Mouse (Mus musculus): Measurements from ENCODE around the gene Pcf11. TPM values are rescaled to one million over a fixed set of nuclear protein-coding genes. Genes with fewer than 3 reads are reported as not detected.
A peak's percentile ranks its signal among the peaks of the same experiment; 100 is the strongest.

The Pcf11 gene
- 13.2 and 14.5 TPM in 2 replicates for polyA plus RNA-seq (2015; fragmentation: Nextera tagmentation; extraction: Ambion mirVana)

- WGBS, result under 1% methylated on average over 84 of the region's 88 CpGs
- TF ChIP-seq CTCF (IDR thresholded peaks at IDR 0.05; ENCODE audit: low read depth) (peak; percentile 53), EP300 (optimal IDR thresholded peaks at IDR 0.05) (peak; percentile 18)
These were observed at the start of gene Pcf11 for GRCm38 (mm10) chr7:92669507-92670471. Gene Pcf11, minus strand, starts transcription at chr7:92669934.

GRCm38 (mm10) chr7:92715055-92715454, 45.3 kb upstream of the Pcf11 start:
- H3K9me3 ChIP-seq (ENCODE audit: control insufficient read depth, low read length), result no peaks in the 10 kb centered on the region
- H3K36me3 ChIP-seq (ENCODE audit: control insufficient read depth, insufficient read depth, low read length), result no peaks in the 10 kb centered on the region
- WGBS, result 91% methylated on average over 1 of the region's 1 CpGs
- no peak overlapping the region for H3K4me2 ChIP-seq (replicated peaks; ENCODE audit: low read depth)
- no peaks in the 10 kb centered on the region for H3K4me1 ChIP-seq (replicated peaks; ENCODE audit: control insufficient read depth, insufficient read depth)
- no peak overlapping the region for H3K9ac ChIP-seq (ENCODE audit: low read length)
- ATAC-seq (ENCODE audit: low FRiP score, low TSS enrichment), result peak; percentile 65; the same call in 1 of the 2 replicates
- no peak overlapping the region for H3K27ac ChIP-seq (replicated peaks)
- no peak for DNase-seq (ENCODE audit: low spot score)
- H3K27me3 ChIP-seq (ENCODE audit: control insufficient read depth, insufficient read depth, low read length), result no peaks in the 10 kb centered on the region
- no peak for TF ChIP-seq EP300 (optimal IDR thresholded peaks at IDR 0.05)
- no peak for TF ChIP-seq CTCF (IDR thresholded peaks at IDR 0.05; ENCODE audit: low read depth)
- no peak overlapping the region for H3K4me3 ChIP-seq (ENCODE audit: low read depth, low read length)

More at GRCm38 (mm10) chr7:92669507-92670471, at the start of gene Pcf11:
- peak; percentile 99 for DNase-seq (ENCODE audit: low spot score)
- Histone ChIP-seq H3K9me3 (ENCODE audit: control insufficient read depth, low read length) (no peaks in the 10 kb centered on the region), H3K4me1 (replicated peaks; ENCODE audit: control insufficient read depth, insufficient read depth) (0 out of 2 replicates have a peak, but pooled peaks cover 3% of the 10 kb centered on the region), H3K36me3 (ENCODE audit: control insufficient read depth, insufficient read depth, low read length) (no peaks in the 10 kb centered on the region), H3K27ac (replicated peaks) (peak within 1 kb of the TSS; percentile 99), H3K4me2 (replicated peaks; ENCODE audit: low read depth) (peak within 1 kb of the TSS; percentile 77), H3K27me3 (ENCODE audit: control insufficient read depth, insufficient read depth, low read length) (no peaks in the 10 kb centered on the region), H3K4me3 (ENCODE audit: low read depth, low read length) (peak within 1 kb of the TSS; percentile 100), H3K9ac (ENCODE audit: low read length) (peak within 1 kb of the TSS; percentile 99)
- peak; percentile 99 for ATAC-seq (ENCODE audit: low FRiP score, low TSS enrichment)

- no peak overlapping the region for H3K9ac ChIP-seq (ENCODE audit: low read length)
- no peaks in the 10 kb centered on the region for H3K27me3 ChIP-seq (ENCODE audit: control insufficient read depth, insufficient read depth, low read length)
These were observed 41.9 kb upstream of the Pcf11 start for GRCm38 (mm10) chr7:92711593-92711992.

GRCm38 (mm10) chr7:92709573-92709972, 39.8 kb upstream of the Pcf11 start:
- no peak overlapping the region for H3K27ac ChIP-seq (replicated peaks)
- TF ChIP-seq EP300 (optimal IDR thresholded peaks at IDR 0.05) (no peak), CTCF (IDR thresholded peaks at IDR 0.05; ENCODE audit: low read depth) (no peak)
- H3K36me3 ChIP-seq (ENCODE audit: control insufficient read depth, insufficient read depth, low read length), result no peaks in the 10 kb centered on the region
- H3K4me3 ChIP-seq (ENCODE audit: low read depth, low read length), result no peak overlapping the region
- WGBS, result 42% methylated on average over 2 of the region's 2 CpGs
- ATAC-seq (ENCODE audit: low FRiP score, low TSS enrichment) (no peak), DNase-seq (ENCODE audit: low spot score) (no peak)
- no peaks in the 10 kb centered on the region for H3K9me3 ChIP-seq (ENCODE audit: control insufficient read depth, low read length)
- no peak overlapping the region for H3K9ac ChIP-seq (ENCODE audit: low read length)
- no peaks in the 10 kb centered on the region for H3K27me3 ChIP-seq (ENCODE audit: control insufficient read depth, insufficient read depth, low read length)
- no peaks in the 10 kb centered on the region for H3K4me1 ChIP-seq (replicated peaks; ENCODE audit: control insufficient read depth, insufficient read depth)
- H3K4me2 ChIP-seq (replicated peaks; ENCODE audit: low read depth), result no peak overlapping the region

More at GRCm38 (mm10) chr7:92711593-92711992, 41.9 kb upstream of the Pcf11 start:
- no peak for DNase-seq (ENCODE audit: low spot score)
- no peaks in the 10 kb centered on the region for H3K4me1 ChIP-seq (replicated peaks; ENCODE audit: control insufficient read depth, insufficient read depth)
- no peaks in the 10 kb centered on the region for H3K9me3 ChIP-seq (ENCODE audit: control insufficient read depth, low read length)
- 71% methylated on average over 3 of the region's 3 CpGs for WGBS
- TF ChIP-seq CTCF (IDR thresholded peaks at IDR 0.05; ENCODE audit: low read depth), result no peak
- no peak for TF ChIP-seq EP300 (optimal IDR thresholded peaks at IDR 0.05)
- no peak overlapping the region for H3K4me2 ChIP-seq (replicated peaks; ENCODE audit: low read depth)
- H3K4me3 ChIP-seq (ENCODE audit: low read depth, low read length), result no peak overlapping the region
- no peak overlapping the region for H3K27ac ChIP-seq (replicated peaks)
- no peaks in the 10 kb centered on the region for H3K36me3 ChIP-seq (ENCODE audit: control insufficient read depth, insufficient read depth, low read length)
- ATAC-seq (ENCODE audit: low FRiP score, low TSS enrichment), result no peak

GRCm38 (mm10) chr7:92706711-92707110, 37.0 kb upstream of the Pcf11 start:
- Histone ChIP-seq H3K27me3 (ENCODE audit: control insufficient read depth, insufficient read depth, low read length) (no peaks in the 10 kb centered on the region), H3K4me2 (replicated peaks; ENCODE audit: low read depth) (no peak overlapping the region), H3K9me3 (ENCODE audit: control insufficient read depth, low read length) (no peaks in the 10 kb centered on the region), H3K9ac (ENCODE audit: low read length) (no peak overlapping the region), H3K27ac (replicated peaks) (no peak overlapping the region), H3K4me1 (replicated peaks; ENCODE audit: control insufficient read depth, insufficient read depth) (no peaks in the 10 kb centered on the region), H3K4me3 (ENCODE audit: low read depth, low read length) (no peak overlapping the region), H3K36me3 (ENCODE audit: control insufficient read depth, insufficient read depth, low read length) (no peaks in the 10 kb centered on the region)
- ATAC-seq (ENCODE audit: low FRiP score, low TSS enrichment) (no peak), DNase-seq (ENCODE audit: low spot score) (no peak)
- 63% methylated on average over 12 of the region's 12 CpGs for WGBS
- TF ChIP-seq EP300 (optimal IDR thresholded peaks at IDR 0.05) (no peak), CTCF (IDR thresholded peaks at IDR 0.05; ENCODE audit: low read depth) (no peak)

- H3K27ac ChIP-seq (replicated peaks), result no peak overlapping the region
- DNase-seq (ENCODE audit: low spot score), result no peak
- no peaks in the 10 kb centered on the region for H3K27me3 ChIP-seq (ENCODE audit: control insufficient read depth, insufficient read depth, low read length)
- TF ChIP-seq CTCF (IDR thresholded peaks at IDR 0.05; ENCODE audit: low read depth) (no peak), EP300 (optimal IDR thresholded peaks at IDR 0.05) (no peak)
- ATAC-seq (ENCODE audit: low FRiP score, low TSS enrichment), result peak; percentile 60
- H3K9me3 ChIP-seq (ENCODE audit: control insufficient read depth, low read length), result no peaks in the 10 kb centered on the region
- H3K4me3 ChIP-seq (ENCODE audit: low read depth, low read length), result no peak overlapping the region
- H3K36me3 ChIP-seq (ENCODE audit: control insufficient read depth, insufficient read depth, low read length), result no peaks in the 10 kb centered on the region
- H3K4me1 ChIP-seq (replicated peaks; ENCODE audit: control insufficient read depth, insufficient read depth), result no peaks in the 10 kb centered on the region
- WGBS, result 60% methylated on average over 2 of the region's 2 CpGs
- no peak overlapping the region for H3K9ac ChIP-seq (ENCODE audit: low read length)
- H3K4me2 ChIP-seq (replicated peaks; ENCODE audit: low read depth), result no peak overlapping the region
These were observed 35.8 kb upstream of the Pcf11 start for GRCm38 (mm10) chr7:92705534-92705933.
